Mouse (Mus musculus) intestine, embryonic 14.5 days (tissue): ENCODE data around the gene Ghrh. TPM values are rescaled to one million over a fixed set of nuclear protein-coding genes. Genes with fewer than 3 reads are reported as not detected.

Experiments used
- ATAC-seq: fragments of 200-750 bp; cut with Nextera tagmentation; replicated peaks from 2 replicates; pipeline ENCODE4 v1.8.0; 2017; ENCODE audit warnings: low read depth, moderate number of reproducible peaks, moderate TSS enrichment, moderate library complexity; ENCODE audit not compliant: low FRiP score, low TSS enrichment
- DNase-seq: peaks from one replicate; pipeline ENCODE4 v3.0.0-alpha.2; 2018; ENCODE audit warnings: low spot score
- H3K27ac ChIP-seq: fragments of 300-500 bp; sonication (generic); 2 replicates; pipeline ENCODE4 v1.5.1; 2014; ENCODE audit warnings: low read depth, mild to moderate bottlenecking, control low read depth
- H3K27me3 ChIP-seq: fragments of 300-500 bp; sonication (generic); replicated peaks from 2 replicates; pipeline ENCODE4 v1.6.1; 2014; ENCODE audit warnings: low read length, control low read depth; ENCODE audit not compliant: control insufficient read depth, insufficient read depth
- H3K36me3 ChIP-seq: fragments of 300-500 bp; sonication (generic); 2 replicates; pipeline ENCODE4 v1.6.1; 2014; ENCODE audit warnings: low read length, control low read depth; ENCODE audit not compliant: control insufficient read depth, insufficient read depth
- H3K4me1 ChIP-seq: fragments of 300-500 bp; sonication (generic); replicated peaks from 2 replicates; pipeline ENCODE4 v1.6.1; 2014; ENCODE audit warnings: low read length, control low read depth, mixed read lengths; ENCODE audit not compliant: control insufficient read depth, insufficient read depth
- H3K4me2 ChIP-seq: fragments of 300-500 bp; sonication (generic); 2 replicates; pipeline ENCODE4 v1.6.1; 2014; ENCODE audit warnings: low read length
- H3K4me3 ChIP-seq: fragments of 300-500 bp; sonication (generic); 2 replicates; pipeline ENCODE4 v1.5.1; 2014; ENCODE audit warnings: low read depth, low read length, control low read depth, mixed read lengths
- H3K9ac ChIP-seq: fragments of 300-500 bp; sonication (generic); 2 replicates; pipeline ENCODE4 v1.6.1; 2014; ENCODE audit warnings: mild to moderate bottlenecking, low read length
- H3K9me3 ChIP-seq: fragments of 300-500 bp; sonication (generic); 2 replicates; pipeline ENCODE4 v1.6.1; 2016; ENCODE audit warnings: low read length, control low read depth; ENCODE audit not compliant: control insufficient read depth
- WGBS: fragments of 180-500 bp; shearing (Covaris S2); extraction: QIAGEN DNeasy Blood & Tissue Kit; methylation state at CpG from one replicate; pipeline ENCODE4 v1.1.7; 2014; 5-methylcytosine and 5-hydroxymethylcytosine counted together
- polyA plus RNA-seq: library from polyadenylated mRNA; unstranded; fragments of >200 nt; fragmentation: Nextera tagmentation; extraction: Ambion mirVana; gene quantifications from 2 replicates; pipeline ENCODE4 v1.2.1, GENCODE M21; 2014

Ghrh gene
- polyA plus RNA-seq, 1 experiment from 2014 or later: 0.68 TPM

DNA sequence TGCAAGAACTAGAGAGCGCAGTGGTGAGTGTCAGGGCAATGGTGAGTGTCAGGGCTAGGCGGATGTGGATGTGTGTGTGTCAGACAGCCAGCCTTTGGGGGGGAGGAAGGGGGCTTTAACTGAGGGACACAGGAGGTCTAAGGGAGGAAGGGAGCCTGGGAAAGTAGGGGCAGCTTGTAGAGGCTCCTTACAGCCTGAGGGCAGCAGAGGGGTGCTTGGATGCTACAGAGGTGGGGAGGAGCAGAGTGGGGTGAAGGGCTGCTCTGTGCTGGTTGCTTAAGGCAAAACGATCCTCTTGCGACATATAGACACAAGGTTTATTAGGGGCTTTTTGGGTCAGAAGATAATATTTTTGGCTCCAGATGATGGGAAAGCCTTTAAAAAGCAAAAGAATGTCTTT, 37.5 kb upstream of the Ghrh start:
- 79% methylated on average over 4 of the region's 4 CpGs for WGBS
- no peak overlapping the region for H3K9ac ChIP-seq
- DNase-seq (peak; percentile 38), ATAC-seq (no peak)
- no peak overlapping the region for H3K27ac ChIP-seq
- H3K4me2 ChIP-seq: no peak overlapping the region
- H3K9me3 ChIP-seq: no peaks in the 10 kb centered on the region
- H3K27me3 ChIP-seq: no peaks in the 10 kb centered on the region
- H3K4me1 ChIP-seq: no peaks in the 10 kb centered on the region
- H3K4me3 ChIP-seq: no peak overlapping the region
- H3K36me3 ChIP-seq: peaks cover 35% of the 10 kb centered on the region

GRCm38 (mm10) chr2:157376995-157377394, 29.7 kb upstream of the Ghrh start:
- H3K9me3 ChIP-seq: no peaks in the 10 kb centered on the region
- no peak for DNase-seq
- no peak overlapping the region for H3K4me3 ChIP-seq
- H3K4me2 ChIP-seq: no peak overlapping the region
- no peaks in the 10 kb centered on the region for H3K27me3 ChIP-seq
- WGBS: 59% methylated on average over 3 of the region's 3 CpGs
- peaks cover 30% of the 10 kb centered on the region for H3K4me1 ChIP-seq
- H3K9ac ChIP-seq: no peak overlapping the region
- H3K36me3 ChIP-seq: peaks cover 21% of the 10 kb centered on the region
- H3K27ac ChIP-seq: no peak overlapping the region
- no peak for ATAC-seq

DNA sequence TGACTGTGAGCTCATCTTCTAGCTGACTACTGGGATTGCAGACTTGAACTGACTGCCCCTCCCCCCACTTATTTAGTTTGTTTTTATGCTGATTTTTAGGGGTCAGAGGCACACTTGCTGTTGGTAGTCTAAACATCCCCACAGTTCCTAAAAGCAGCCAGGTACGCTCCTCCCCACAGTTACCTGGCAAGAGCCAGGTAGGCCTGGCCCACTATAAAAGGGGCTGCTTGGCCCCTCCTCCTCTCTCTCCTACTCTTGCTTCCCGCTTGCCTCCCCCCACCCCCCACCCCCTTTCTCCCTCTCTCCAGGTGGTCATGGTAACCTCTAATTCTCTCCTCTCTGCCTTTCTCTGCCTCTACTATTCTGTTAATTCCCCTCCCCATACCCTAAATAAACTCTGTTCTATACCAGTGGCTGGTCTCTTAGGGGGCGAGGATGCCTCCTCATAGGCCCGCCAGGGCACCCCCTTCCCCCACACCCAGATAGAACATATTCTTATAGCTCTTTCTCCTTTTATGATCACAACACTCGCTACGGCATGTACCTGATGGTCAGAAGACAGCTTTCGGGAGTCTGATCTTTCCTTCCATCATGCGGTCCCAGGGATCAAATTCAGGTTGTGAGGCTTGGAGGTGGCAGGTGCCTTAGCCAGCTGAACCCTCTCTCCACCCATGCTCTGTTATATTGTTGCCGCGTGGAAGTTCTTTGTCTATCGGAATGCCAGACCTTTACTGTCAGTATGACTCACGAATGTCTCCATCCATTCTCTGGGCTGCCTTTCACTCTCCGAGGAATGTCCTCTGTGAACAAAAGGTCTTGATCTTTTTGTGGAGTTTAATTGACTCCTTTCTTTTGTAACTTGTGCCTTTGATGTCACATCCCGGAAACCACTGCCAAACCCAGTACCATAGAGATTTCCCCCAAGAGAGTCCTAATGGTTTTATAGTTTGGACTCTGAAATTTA, 28.8 kb upstream of the Ghrh start:
- H3K4me3 ChIP-seq: no peak overlapping the region
- ATAC-seq (no peak), DNase-seq (peak; percentile 54)
- no peak overlapping the region for H3K9ac ChIP-seq
- no peak overlapping the region for H3K4me2 ChIP-seq
- peaks cover 38% of the 10 kb centered on the region for H3K4me1 ChIP-seq
- WGBS: 42% methylated on average over 14 of the region's 14 CpGs
- no peaks in the 10 kb centered on the region for H3K9me3 ChIP-seq
- H3K36me3 ChIP-seq: peaks cover 17% of the 10 kb centered on the region
- H3K27ac ChIP-seq: 0 out of 2 replicates have a peak overlapping the region, but pooled peaks have one; percentile 40
- H3K27me3 ChIP-seq: no peaks in the 10 kb centered on the region

- Histone ChIP-seq H3K4me3 (no peak overlapping the region), H3K36me3 (peaks cover 12% of the 10 kb centered on the region), H3K4me2 (no peak overlapping the region), H3K9me3 (no peaks in the 10 kb centered on the region), H3K4me1 (peaks cover 38% of the 10 kb centered on the region), H3K9ac (no peak overlapping the region), H3K27ac (peak overlapping the region; percentile 40; the same call in 1 of the 2 replicates), H3K27me3 (no peaks in the 10 kb centered on the region)
- no peak for ATAC-seq
- peak; percentile 54 for DNase-seq
- 50% methylated on average over 8 of the region's 8 CpGs for WGBS
Measured at GRCm38 (mm10) chr2:157375051-157375450, 27.7 kb upstream of the Ghrh start.

DNA sequence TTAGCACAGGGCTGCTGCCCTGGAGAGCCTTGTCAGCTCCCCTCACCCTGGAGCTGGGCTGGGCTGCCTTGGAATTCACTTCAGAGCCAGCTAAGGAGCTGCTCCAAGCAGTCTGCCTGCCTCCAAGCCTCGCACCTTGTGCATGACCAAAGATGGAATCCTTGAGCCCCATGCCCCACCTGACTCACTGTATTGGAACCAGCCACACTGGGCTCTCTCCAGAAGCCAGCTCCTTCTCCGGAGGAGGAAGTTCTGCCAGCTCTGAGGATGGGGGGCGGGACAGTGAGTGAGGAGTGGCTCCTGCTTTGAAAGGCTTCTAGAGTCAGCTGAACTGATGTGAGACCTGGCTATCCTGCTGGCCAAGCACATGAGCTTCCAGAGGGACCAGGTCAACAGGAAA, 26.4 kb upstream of the Ghrh start:
- Histone ChIP-seq H3K36me3 (no peaks in the 10 kb centered on the region), H3K4me2 (no peak overlapping the region), H3K9me3 (no peaks in the 10 kb centered on the region), H3K27ac (peak overlapping the region; percentile 16; the same call in 1 of the 2 replicates), H3K4me1 (peaks cover 38% of the 10 kb centered on the region), H3K27me3 (no peaks in the 10 kb centered on the region), H3K9ac (no peak overlapping the region), H3K4me3 (no peak overlapping the region)
- 86% methylated on average over 3 of the region's 3 CpGs for WGBS
- no peak for ATAC-seq
- no peak for DNase-seq

DNA sequence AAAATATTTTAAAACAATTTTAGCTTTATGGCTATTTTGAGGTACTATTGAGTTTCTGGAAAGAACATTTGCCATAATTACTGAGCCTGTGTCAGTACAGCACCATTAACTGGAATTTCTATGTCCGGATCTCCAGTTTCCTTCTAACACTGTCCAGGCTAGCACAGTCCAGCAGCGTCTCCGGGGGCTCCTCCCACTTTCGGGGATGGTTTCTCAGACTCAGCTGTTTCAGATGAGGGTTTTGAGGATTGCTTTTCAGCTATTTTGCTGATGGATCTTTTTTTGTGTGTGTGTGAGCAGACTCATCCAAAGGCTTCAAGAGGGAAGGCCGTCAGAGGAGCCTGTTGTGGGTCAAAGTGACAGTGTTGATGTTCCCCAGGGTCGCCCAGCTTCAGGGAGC, 24.4 kb upstream of the Ghrh start:
- no peak for ATAC-seq
- H3K9me3 ChIP-seq: no peaks in the 10 kb centered on the region
- 25% methylated on average over 6 of the region's 6 CpGs for WGBS
- H3K4me2 ChIP-seq: no peak overlapping the region
- no peak overlapping the region for H3K9ac ChIP-seq
- H3K27ac ChIP-seq: no peak overlapping the region
- H3K4me3 ChIP-seq: no peak overlapping the region
- H3K4me1 ChIP-seq: peaks cover 37% of the 10 kb centered on the region
- no peaks in the 10 kb centered on the region for H3K27me3 ChIP-seq
- no peaks in the 10 kb centered on the region for H3K36me3 ChIP-seq
- no peak for DNase-seq

- Histone ChIP-seq H3K4me3 (peak overlapping the region; percentile 54), H3K36me3 (no peaks in the 10 kb centered on the region), H3K27ac (peak overlapping the region; percentile 81), H3K9me3 (no peaks in the 10 kb centered on the region), H3K27me3 (no peaks in the 10 kb centered on the region), H3K4me1 (peaks cover 29% of the 10 kb centered on the region), H3K4me2 (peak overlapping the region; percentile 86), H3K9ac (peak overlapping the region; percentile 78)
- WGBS: 6% methylated on average over 13 of the region's 13 CpGs
- peak; percentile 42; the same call in 1 of the 2 replicates for ATAC-seq
- no peak for DNase-seq
Measured at GRCm38 (mm10) chr2:157367991-157368390, 20.7 kb upstream of the Ghrh start.

DNA sequence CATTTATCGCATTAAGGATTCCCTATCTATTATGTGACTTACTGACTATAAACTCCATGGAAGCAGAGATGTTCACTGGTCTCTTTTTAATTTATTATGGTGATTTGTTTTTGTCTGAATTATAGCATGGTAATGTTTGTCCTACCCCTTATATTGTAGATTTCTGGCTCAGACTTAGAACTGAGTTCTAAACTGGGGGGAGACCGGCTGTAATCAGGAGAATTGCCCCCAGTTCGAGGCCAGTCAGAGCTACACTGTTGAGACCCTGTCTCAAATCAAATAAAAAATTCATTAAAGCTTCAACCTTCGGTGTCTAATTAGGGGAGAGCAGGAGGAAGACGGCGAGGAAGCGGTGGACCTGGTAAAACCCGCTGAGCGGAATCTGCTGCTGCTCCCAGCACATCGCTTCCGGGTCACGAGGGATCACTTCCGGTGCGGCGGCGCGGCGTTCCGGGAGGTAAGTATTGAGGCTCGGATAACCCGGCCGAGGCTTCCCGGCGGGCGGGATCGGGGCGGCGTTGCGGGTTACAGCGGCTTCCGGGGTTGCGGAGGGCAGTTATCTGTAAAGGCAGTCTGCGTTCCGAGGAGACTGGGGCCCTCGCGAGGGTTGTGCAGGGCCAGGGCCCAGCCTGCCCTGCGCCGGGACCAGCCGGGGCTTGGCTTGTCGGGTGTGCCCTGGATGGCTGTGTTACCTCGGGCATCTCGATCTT, 20.0 kb upstream of the Ghrh start, which contains the start of gene Manbal:
Gene Manbal, plus strand, starts transcription at position 411 of the 710 bp plus-strand sequence.
- Histone ChIP-seq H3K36me3 (no peaks in the 10 kb centered on the region), H3K9me3 (no peaks in the 10 kb centered on the region), H3K4me1 (peaks cover 23% of the 10 kb centered on the region), H3K4me2 (peak within 1 kb of the TSS; percentile 86), H3K4me3 (peak within 1 kb of the TSS; percentile 54), H3K9ac (peak within 1 kb of the TSS; percentile 78), H3K27me3 (no peaks in the 10 kb centered on the region), H3K27ac (peak within 1 kb of the TSS; percentile 81)
- DNase-seq (peak; percentile 99), ATAC-seq (peak; percentile 89)
- WGBS: 4% methylated on average over 42 of the region's 42 CpGs
